Mouse (Mus musculus) kidney, adult 2 months (tissue): ENCODE results near the gene Spata31d1b.

Experiments used
- CTCF ChIP-seq: fragments of 200-500 bp; conservative IDR thresholded peaks from 2 replicates; pipeline ENCODE4 v1.5.1; 2011; ENCODE audit warnings: low read depth, mild to moderate bottlenecking, control low read depth, low read length, moderate library complexity, mixed read lengths; ENCODE audit not compliant: insufficient read depth, insufficient read length
- POLR2A ChIP-seq: fragments of 200-500 bp; IDR thresholded peaks from one replicate; pipeline ENCODE4 v1.6.1; 2011; ENCODE audit warnings: low read depth, low read length, control low read depth

- no peak for TF ChIP-seq CTCF
- TF ChIP-seq POLR2A: no peak
Measured at GRCm38 (mm10) chr13:59695781-59696180, 16.3 kb upstream of the Spata31d1b start.
